Mouse (Mus musculus): ENCODE results near the gene Crlf1.

Crlf1 gene

DNA sequence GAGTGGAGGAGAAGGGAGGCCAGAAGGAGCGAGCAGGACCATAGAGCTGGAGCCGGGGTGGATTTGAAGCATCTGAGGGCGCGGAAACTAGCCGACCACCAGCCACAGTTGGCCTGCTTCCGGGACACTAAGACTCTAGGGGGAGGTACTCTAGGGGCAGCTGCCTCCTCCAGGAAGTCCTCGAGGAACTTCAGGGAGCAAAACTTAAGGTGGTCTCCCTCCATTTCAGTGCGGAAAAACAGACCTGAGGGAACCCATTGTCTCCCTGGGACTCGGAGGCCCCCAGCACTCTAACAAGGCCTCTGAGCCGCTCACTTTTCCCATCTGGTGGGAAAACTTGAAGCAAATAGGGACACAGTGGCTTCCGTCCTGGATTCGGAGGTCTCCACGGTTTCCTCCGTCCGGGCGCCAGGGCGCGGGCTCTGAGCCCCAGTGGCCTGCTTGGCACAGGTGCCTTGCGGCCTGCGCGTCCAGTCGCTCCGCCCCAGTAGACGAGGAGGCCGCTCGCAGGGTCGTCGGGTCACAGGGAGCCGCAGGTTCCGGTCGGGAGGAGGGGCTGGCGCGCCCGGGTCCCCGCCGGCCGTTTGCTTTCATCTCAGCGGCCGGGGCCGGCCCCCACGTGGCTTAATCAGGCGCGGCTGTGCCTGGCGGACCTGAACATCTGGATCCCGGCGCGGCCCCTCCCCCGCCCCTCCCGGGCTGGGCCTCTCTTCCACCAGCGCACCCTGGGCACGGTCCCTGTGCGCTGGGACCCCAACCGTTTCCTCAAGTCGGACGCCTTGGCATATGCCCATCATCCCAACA is 4.8 kb upstream of the Crlf1 start:
- H3K36me3 ChIP-seq (ENCODE audit: insufficient read depth, low read length) = no peaks in the 10 kb centered on the region
- TF ChIP-seq POU5F1 (IDR thresholded peaks at IDR 0.05; ENCODE audit: borderline replicate concordance, low read length) (no peak), NANOG (IDR thresholded peaks at IDR 0.05; ENCODE audit: borderline replicate concordance, low read length) (no peak), CTCF (conservative IDR thresholded peaks at IDR 0.05; ENCODE audit: low read length) (no peak)
- peak overlapping the region; percentile 64 for H3K4me3 ChIP-seq (replicated peaks; ENCODE audit: low read length)
- H3K9me3 ChIP-seq (ENCODE audit: low read length) = no peaks in the 10 kb centered on the region
- H3K27me3 ChIP-seq (ENCODE audit: insufficient read depth, low read length) = peaks cover 97% of the 10 kb centered on the region
- peaks cover 71% of the 10 kb centered on the region for H3K4me1 ChIP-seq (replicated peaks; ENCODE audit: low read depth, low read length)

DNA sequence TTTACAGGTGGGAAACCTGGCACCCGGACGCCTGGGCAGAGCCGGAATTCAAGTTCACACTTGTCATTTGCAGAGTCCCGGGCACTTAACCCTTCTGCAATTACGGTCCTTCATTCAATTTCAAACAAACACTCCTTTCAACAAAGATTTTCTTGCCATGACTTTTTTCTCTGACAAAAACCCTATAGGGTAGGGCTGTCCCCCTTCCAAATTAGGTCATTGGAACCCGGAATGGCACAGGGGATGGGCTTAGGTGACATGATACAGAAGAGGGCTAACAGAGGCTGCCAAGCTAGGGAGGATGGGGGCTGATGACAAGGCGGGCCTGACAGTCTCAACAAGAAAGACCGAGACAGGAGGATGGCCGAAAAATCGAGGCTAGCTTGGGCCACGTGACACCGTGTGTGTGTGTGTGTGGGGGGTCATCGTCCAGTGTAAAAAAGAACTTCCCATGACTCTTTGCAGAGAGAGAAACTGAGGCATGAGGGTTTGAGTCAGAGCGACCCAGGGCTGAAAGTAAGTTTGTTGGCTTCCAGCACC is 4.0 kb upstream of the Crlf1 start:
- H3K4me1 ChIP-seq (replicated peaks; ENCODE audit: low read depth, low read length) = peaks cover 75% of the 10 kb centered on the region
- no peaks in the 10 kb centered on the region for H3K9me3 ChIP-seq (ENCODE audit: low read length)
- no peaks in the 10 kb centered on the region for H3K36me3 ChIP-seq (ENCODE audit: insufficient read depth, low read length)
- H3K27me3 ChIP-seq (ENCODE audit: insufficient read depth, low read length) = peaks cover 99% of the 10 kb centered on the region
- H3K4me3 ChIP-seq (replicated peaks; ENCODE audit: low read length) = peak overlapping the region; percentile 64
- no peak for TF ChIP-seq CTCF (conservative IDR thresholded peaks at IDR 0.05; ENCODE audit: low read length)
- no peak for TF ChIP-seq NANOG (IDR thresholded peaks at IDR 0.05; ENCODE audit: borderline replicate concordance, low read length)
- TF ChIP-seq POU5F1 (IDR thresholded peaks at IDR 0.05; ENCODE audit: borderline replicate concordance, low read length) = no peak

DNA sequence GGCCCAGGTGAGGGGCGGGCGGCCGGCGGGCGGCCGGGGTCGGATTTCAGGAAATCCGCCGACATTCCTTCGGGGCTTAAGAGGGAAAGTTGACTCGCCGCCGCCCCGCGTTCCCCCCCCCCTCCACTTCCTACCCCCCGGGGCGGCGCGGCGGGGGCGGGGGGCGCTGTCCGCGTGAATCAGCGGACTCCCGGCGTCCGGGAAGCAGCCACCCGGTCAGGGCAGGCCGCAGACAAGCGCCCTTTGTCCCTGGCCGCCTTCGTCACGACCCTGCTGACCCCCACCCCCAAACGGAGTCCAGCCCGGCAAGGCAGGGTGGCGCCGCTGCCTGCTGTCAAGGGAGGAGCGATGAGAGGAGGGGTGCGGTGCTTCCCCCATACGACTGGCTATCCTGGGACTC is 3.4 kb upstream of the Crlf1 start:
- Histone ChIP-seq H3K4me3 (replicated peaks; ENCODE audit: low read length) (peak overlapping the region; percentile 64), H3K36me3 (ENCODE audit: insufficient read depth, low read length) (no peaks in the 10 kb centered on the region), H3K4me1 (replicated peaks; ENCODE audit: low read depth, low read length) (peaks cover 81% of the 10 kb centered on the region), H3K27me3 (ENCODE audit: insufficient read depth, low read length) (peaks cover 99% of the 10 kb centered on the region), H3K9me3 (ENCODE audit: low read length) (no peaks in the 10 kb centered on the region)
- TF ChIP-seq CTCF (conservative IDR thresholded peaks at IDR 0.05; ENCODE audit: low read length) = no peak
- TF ChIP-seq POU5F1 (IDR thresholded peaks at IDR 0.05; ENCODE audit: borderline replicate concordance, low read length) = no peak
- no peak for TF ChIP-seq NANOG (IDR thresholded peaks at IDR 0.05; ENCODE audit: borderline replicate concordance, low read length)

DNA sequence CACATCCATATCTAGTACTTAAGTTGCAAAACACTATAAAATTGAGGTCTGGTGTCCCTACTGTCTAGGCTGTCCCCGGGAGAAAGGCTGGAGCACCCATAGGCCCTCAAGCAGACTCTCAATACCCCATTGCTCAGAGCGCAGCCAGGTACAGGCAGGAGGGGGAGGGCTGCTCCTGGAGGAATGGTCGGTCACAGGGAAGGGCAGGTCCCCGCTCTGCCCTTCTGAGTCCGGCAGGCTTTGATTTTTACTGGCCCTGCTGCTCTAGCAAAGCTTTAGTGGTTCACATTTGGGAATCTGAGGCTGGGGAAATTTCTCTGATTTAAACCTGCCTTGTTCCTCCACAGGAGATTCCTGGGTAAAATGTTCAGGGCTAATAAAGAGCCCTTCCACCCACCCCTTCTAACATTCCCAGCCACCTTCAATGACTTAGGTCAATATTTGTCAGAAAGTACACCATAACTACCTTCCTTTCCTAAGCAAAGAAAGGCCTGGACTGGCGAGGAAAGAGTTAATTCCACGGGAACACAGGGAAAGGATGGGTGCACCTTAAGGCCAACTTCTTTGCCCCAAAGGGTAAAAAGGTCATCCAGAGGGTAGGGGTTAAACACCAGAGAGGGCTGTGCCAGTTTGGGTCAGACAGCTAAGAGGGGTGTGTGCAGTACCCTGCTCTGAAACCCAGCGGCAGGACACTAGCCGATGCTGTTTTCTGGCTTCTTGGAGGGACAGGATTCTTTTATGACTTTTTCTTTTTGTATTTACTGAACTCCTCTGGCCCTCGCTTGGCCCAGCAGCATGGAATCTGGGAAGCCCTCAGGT is 2.7 kb upstream of the Crlf1 start:
- H3K4me3 ChIP-seq (replicated peaks; ENCODE audit: low read length) = peak overlapping the region; percentile 64
- H3K4me1 ChIP-seq (replicated peaks; ENCODE audit: low read depth, low read length) = peaks cover 88% of the 10 kb centered on the region
- H3K9me3 ChIP-seq (ENCODE audit: low read length) = no peaks in the 10 kb centered on the region
- H3K27me3 ChIP-seq (ENCODE audit: insufficient read depth, low read length) = peaks cover 99% of the 10 kb centered on the region
- no peak for TF ChIP-seq POU5F1 (IDR thresholded peaks at IDR 0.05; ENCODE audit: borderline replicate concordance, low read length)
- no peak for TF ChIP-seq NANOG (IDR thresholded peaks at IDR 0.05; ENCODE audit: borderline replicate concordance, low read length)
- no peak for TF ChIP-seq CTCF (conservative IDR thresholded peaks at IDR 0.05; ENCODE audit: low read length)
- no peaks in the 10 kb centered on the region for H3K36me3 ChIP-seq (ENCODE audit: insufficient read depth, low read length)

DNA sequence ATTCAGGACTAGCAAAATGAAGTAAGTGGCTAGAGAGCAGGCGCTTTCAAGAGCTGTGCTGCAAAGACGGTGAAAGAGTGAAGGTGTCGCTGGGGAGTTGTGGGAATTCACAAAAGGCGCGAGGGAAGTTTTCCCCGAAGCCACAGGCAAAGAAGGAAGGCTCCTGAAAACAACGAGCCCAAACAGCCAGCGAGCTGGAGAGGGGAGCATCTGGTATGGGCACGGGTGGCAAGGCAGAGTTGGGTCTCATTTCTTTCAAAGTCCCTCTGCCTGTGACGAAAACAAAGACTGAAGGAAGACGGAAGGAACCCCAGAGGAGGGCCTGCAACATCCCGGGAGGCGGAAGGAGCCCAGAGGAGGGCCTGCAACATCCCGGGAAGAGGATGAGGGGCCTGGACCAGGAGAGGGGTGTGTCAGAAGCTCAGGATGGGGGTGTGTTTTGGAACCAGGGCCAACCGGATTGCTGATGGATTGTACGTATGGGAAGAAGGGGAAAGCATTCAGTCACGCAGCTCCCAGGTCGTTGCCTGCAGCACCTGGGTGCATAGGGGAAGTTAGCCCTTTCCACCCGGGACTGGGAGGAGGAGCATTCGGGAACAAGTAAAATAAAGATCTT is 2.0 kb upstream of the Crlf1 start:
- no peaks in the 10 kb centered on the region for H3K9me3 ChIP-seq (ENCODE audit: low read length)
- H3K4me3 ChIP-seq (replicated peaks; ENCODE audit: low read length) = peak overlapping the region; percentile 70
- no peaks in the 10 kb centered on the region for H3K36me3 ChIP-seq (ENCODE audit: insufficient read depth, low read length)
- peaks cover 99% of the 10 kb centered on the region for H3K27me3 ChIP-seq (ENCODE audit: insufficient read depth, low read length)
- H3K4me1 ChIP-seq (replicated peaks; ENCODE audit: low read depth, low read length) = peaks cover 89% of the 10 kb centered on the region
- TF ChIP-seq NANOG (IDR thresholded peaks at IDR 0.05; ENCODE audit: borderline replicate concordance, low read length) (no peak), POU5F1 (IDR thresholded peaks at IDR 0.05; ENCODE audit: borderline replicate concordance, low read length) (no peak), CTCF (conservative IDR thresholded peaks at IDR 0.05; ENCODE audit: low read length) (no peak)

DNA sequence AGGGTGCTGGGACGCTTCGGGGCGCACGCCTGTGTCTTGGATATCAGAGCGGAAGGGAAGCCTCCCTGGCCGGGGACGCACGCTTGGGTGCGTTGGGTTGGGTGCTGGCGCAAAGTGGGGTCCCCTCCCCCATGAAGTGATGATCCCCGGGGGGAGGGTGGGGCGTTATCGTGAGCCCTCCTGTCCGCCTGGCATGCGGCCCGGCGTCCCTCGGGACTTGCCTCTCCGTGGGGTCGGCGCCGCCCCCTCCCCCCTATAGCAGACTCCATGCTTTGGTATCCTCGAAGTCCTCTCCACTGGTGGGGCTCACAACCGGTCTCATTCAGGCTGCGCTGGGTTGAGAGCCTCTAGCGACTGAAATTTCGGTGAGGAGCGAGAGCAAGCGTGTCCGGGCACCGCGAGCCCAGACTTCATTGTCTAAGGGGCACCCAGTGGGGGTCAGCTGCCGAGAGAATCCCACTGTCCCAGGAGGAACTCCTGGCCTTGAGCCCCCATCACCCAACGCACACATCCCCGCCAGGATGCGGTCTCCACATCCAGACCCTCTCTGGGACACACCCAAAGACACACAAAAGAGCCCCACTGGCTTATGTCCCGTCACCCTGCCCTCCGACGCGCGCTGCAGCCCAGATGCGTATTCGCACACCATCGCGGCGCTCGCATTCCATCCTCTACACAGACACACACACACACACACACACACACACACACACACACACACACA is 896 bp downstream of the Crlf1 start:
- Histone ChIP-seq H3K36me3 (ENCODE audit: insufficient read depth, low read length) (no peaks in the 10 kb centered on the region), H3K4me3 (replicated peaks; ENCODE audit: low read length) (peak overlapping the region; percentile 70), H3K4me1 (replicated peaks; ENCODE audit: low read depth, low read length) (peaks cover 72% of the 10 kb centered on the region), H3K27me3 (ENCODE audit: insufficient read depth, low read length) (peaks cover 99% of the 10 kb centered on the region), H3K9me3 (ENCODE audit: low read length) (no peaks in the 10 kb centered on the region)
- TF ChIP-seq CTCF (conservative IDR thresholded peaks at IDR 0.05; ENCODE audit: low read length) (no peak), POU5F1 (IDR thresholded peaks at IDR 0.05; ENCODE audit: borderline replicate concordance, low read length) (no peak), NANOG (IDR thresholded peaks at IDR 0.05; ENCODE audit: borderline replicate concordance, low read length) (no peak)

DNA sequence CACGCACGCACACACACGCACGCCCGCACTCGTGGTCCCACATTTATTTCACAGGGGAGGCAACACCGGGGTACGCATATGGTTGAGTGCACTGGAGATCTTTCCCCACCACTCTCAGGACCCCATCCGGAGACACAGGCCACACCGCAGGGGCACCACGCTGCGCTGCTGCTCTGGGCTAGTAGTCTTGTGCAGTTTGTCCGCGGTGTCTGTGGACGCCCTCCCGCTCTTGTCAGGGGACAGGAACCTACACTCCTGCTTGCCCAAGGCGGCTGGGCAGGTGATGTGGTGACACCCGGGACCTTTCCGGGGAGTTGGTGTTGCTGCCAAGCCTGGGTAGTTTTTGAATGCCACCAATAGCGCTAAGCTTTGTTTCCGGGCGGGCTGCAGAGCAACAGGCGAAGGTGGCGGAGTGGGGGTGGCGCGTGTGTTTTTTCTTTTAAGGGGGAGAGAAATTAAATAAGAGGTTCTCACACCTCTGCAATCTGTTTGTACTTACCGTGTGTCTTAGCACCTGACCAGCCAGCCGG is 1.5 kb downstream of the Crlf1 start:
- no peaks in the 10 kb centered on the region for H3K9me3 ChIP-seq (ENCODE audit: low read length)
- peaks cover 99% of the 10 kb centered on the region for H3K27me3 ChIP-seq (ENCODE audit: insufficient read depth, low read length)
- TF ChIP-seq CTCF (conservative IDR thresholded peaks at IDR 0.05; ENCODE audit: low read length) (no peak), POU5F1 (IDR thresholded peaks at IDR 0.05; ENCODE audit: borderline replicate concordance, low read length) (no peak), NANOG (IDR thresholded peaks at IDR 0.05; ENCODE audit: borderline replicate concordance, low read length) (no peak)
- H3K4me1 ChIP-seq (replicated peaks; ENCODE audit: low read depth, low read length) = peaks cover 69% of the 10 kb centered on the region
- H3K36me3 ChIP-seq (ENCODE audit: insufficient read depth, low read length) = no peaks in the 10 kb centered on the region
- peak overlapping the region; percentile 49; the same call in 1 of the 2 replicates for H3K4me3 ChIP-seq (replicated peaks; ENCODE audit: low read length)

Data from E14TG2a.4 (cell line).